Mouse (Mus musculus): ENCODE data around the gene Gpr107.

The Gpr107 gene

GRCm38 (mm10) chr2:31200051-31200450 lies 47.9 kb downstream of the Gpr107 start:
- no peak for DNase-seq (ENCODE audit: low read depth, low spot score)

- no peak for DNase-seq (ENCODE audit: low read depth, low spot score)
Observed at GRCm38 (mm10) chr2:31201851-31202250, 49.7 kb downstream of the Gpr107 start.

- no peak for DNase-seq (ENCODE audit: low read depth, low spot score)
Observed at GRCm38 (mm10) chr2:31202357-31202756, 50.2 kb downstream of the Gpr107 start.

- no peak for DNase-seq (ENCODE audit: low read depth, low spot score)
Observed at GRCm38 (mm10) chr2:31202956-31203355, 50.8 kb downstream of the Gpr107 start.

- DNase-seq (ENCODE audit: low read depth, low spot score): no peak
Observed at GRCm38 (mm10) chr2:31204677-31205076, 52.6 kb downstream of the Gpr107 start.

GRCm38 (mm10) chr2:31206211-31206610 lies 54.1 kb downstream of the Gpr107 start:
- DNase-seq (ENCODE audit: low read depth, low spot score): no peak

- DNase-seq (ENCODE audit: low read depth, low spot score): no peak
Observed at GRCm38 (mm10) chr2:31206882-31207281, 54.8 kb downstream of the Gpr107 start.

- no peak for DNase-seq (ENCODE audit: low read depth, low spot score)
Observed at GRCm38 (mm10) chr2:31208544-31209142, 56.5 kb downstream of the Gpr107 start.

GRCm38 (mm10) chr2:31209525-31209924 lies 57.4 kb downstream of the Gpr107 start:
- no peak for DNase-seq (ENCODE audit: low read depth, low spot score)

- no peak for DNase-seq (ENCODE audit: low read depth, low spot score)
Observed at GRCm38 (mm10) chr2:31210144-31210847, 58.2 kb downstream of the Gpr107 start.

GRCm38 (mm10) chr2:31211204-31211603 lies 59.1 kb downstream of the Gpr107 start:
- no peak for DNase-seq (ENCODE audit: low read depth, low spot score)

- no peak for DNase-seq (ENCODE audit: low read depth, low spot score)
Observed at GRCm38 (mm10) chr2:31214211-31214796, 62.2 kb downstream of the Gpr107 start.

- no peak for DNase-seq (ENCODE audit: low read depth, low spot score)
Observed at GRCm38 (mm10) chr2:31218611-31219010, 66.5 kb downstream of the Gpr107 start.

GRCm38 (mm10) chr2:31219470-31219869 lies 67.4 kb downstream of the Gpr107 start:
- DNase-seq (ENCODE audit: low read depth, low spot score): no peak

GRCm38 (mm10) chr2:31220844-31221243 lies 68.7 kb downstream of the Gpr107 start:
- DNase-seq (ENCODE audit: low read depth, low spot score): no peak

GRCm38 (mm10) chr2:31221582-31221981 lies 69.5 kb downstream of the Gpr107 start:
- no peak for DNase-seq (ENCODE audit: low read depth, low spot score)

- no peak for DNase-seq (ENCODE audit: low read depth, low spot score)
Observed at GRCm38 (mm10) chr2:31228768-31229311, 76.7 kb downstream of the Gpr107 start.

- no peak for DNase-seq (ENCODE audit: low read depth, low spot score)
Observed at GRCm38 (mm10) chr2:31239203-31239696, 87.1 kb downstream of the Gpr107 start.

GRCm38 (mm10) chr2:31239833-31240232 lies 87.7 kb downstream of the Gpr107 start:
- no peak for DNase-seq (ENCODE audit: low read depth, low spot score)

GRCm38 (mm10) chr2:31241639-31242038 lies 89.5 kb downstream of the Gpr107 start:
- DNase-seq (ENCODE audit: low read depth, low spot score): no peak

GRCm38 (mm10) chr2:31244216-31244615 lies 92.1 kb downstream of the Gpr107 start:
- DNase-seq (ENCODE audit: low read depth, low spot score): no peak

GRCm38 (mm10) chr2:31245051-31245450 lies 92.9 kb downstream of the Gpr107 start:
- DNase-seq (ENCODE audit: low read depth, low spot score): no peak
